Mouse (Mus musculus) heart, embryonic 11.5 days (tissue): ENCODE data around the gene Gm28051. TPM values are rescaled to one million over a fixed set of nuclear protein-coding genes. Genes with fewer than 3 reads are reported as not detected.

ENCODE experiments used
- ATAC-seq: fragments of 200-750 bp; cut with Nextera tagmentation; replicated peaks from 2 replicates; pipeline ENCODE4 v1.8.0; 2017; ENCODE audit warnings: moderate library complexity; ENCODE audit not compliant: insufficient number of reproducible peaks, low FRiP score, low TSS enrichment
- H3K27ac ChIP-seq: fragments of 300-500 bp; sonication (generic); 2 replicates; pipeline ENCODE4 v1.5.1; 2014; ENCODE audit warnings: mild to moderate bottlenecking, low read depth, low read length
- H3K27me3 ChIP-seq: fragments of 300-500 bp; sonication (generic); 2 replicates; pipeline ENCODE4 v1.6.1; 2014; ENCODE audit warnings: mild to moderate bottlenecking, low read length, mixed read lengths; ENCODE audit not compliant: control insufficient read depth, insufficient read depth
- H3K36me3 ChIP-seq: fragments of 300-500 bp; sonication (generic); 2 replicates; pipeline ENCODE4 v1.6.1; 2014; ENCODE audit warnings: mild to moderate bottlenecking, low read length, moderate library complexity, mixed read lengths; ENCODE audit not compliant: control insufficient read depth, insufficient read depth
- H3K4me1 ChIP-seq: fragments of 300-500 bp; sonication (generic); 2 replicates; pipeline ENCODE4 v1.6.1; 2014; ENCODE audit warnings: low read length; ENCODE audit not compliant: control insufficient read depth, insufficient read depth
- H3K4me2 ChIP-seq: fragments of 300-500 bp; sonication (generic); 2 replicates; pipeline ENCODE4 v1.6.1; 2014; ENCODE audit warnings: mild to moderate bottlenecking, moderate library complexity
- H3K4me3 ChIP-seq: fragments of 300-500 bp; sonication (generic); 2 replicates; pipeline ENCODE4 v1.5.1; 2014; ENCODE audit warnings: low read depth, low read length
- H3K9ac ChIP-seq: fragments of 300-500 bp; sonication (generic); 2 replicates; pipeline ENCODE4 v1.6.1; 2014; ENCODE audit warnings: mild to moderate bottlenecking, low read depth, low read length, moderate library complexity
- H3K9me3 ChIP-seq: fragments of 300-500 bp; sonication (generic); replicated peaks from 2 replicates; pipeline ENCODE4 v1.6.1; 2016; ENCODE audit warnings: low read length; ENCODE audit not compliant: control insufficient read depth
- WGBS: fragments of 180-500 bp; shearing (Covaris S2); extraction: QIAGEN DNeasy Blood & Tissue Kit; methylation state at CpG from one replicate; pipeline ENCODE4 v1.1.7; 2014; ENCODE audit not compliant: insufficient replicate concordance; 5-methylcytosine and 5-hydroxymethylcytosine counted together
- polyA plus RNA-seq: library from polyadenylated mRNA; unstranded; fragments of >200 nt; fragmentation: Nextera tagmentation; extraction: Ambion mirVana; gene quantifications from 2 replicates; pipeline ENCODE4 v1.2.1, GENCODE M21; 2014

Gene Gm28051
- polyA plus RNA-seq, 1 experiment from 2014 or later: not detected

DNA sequence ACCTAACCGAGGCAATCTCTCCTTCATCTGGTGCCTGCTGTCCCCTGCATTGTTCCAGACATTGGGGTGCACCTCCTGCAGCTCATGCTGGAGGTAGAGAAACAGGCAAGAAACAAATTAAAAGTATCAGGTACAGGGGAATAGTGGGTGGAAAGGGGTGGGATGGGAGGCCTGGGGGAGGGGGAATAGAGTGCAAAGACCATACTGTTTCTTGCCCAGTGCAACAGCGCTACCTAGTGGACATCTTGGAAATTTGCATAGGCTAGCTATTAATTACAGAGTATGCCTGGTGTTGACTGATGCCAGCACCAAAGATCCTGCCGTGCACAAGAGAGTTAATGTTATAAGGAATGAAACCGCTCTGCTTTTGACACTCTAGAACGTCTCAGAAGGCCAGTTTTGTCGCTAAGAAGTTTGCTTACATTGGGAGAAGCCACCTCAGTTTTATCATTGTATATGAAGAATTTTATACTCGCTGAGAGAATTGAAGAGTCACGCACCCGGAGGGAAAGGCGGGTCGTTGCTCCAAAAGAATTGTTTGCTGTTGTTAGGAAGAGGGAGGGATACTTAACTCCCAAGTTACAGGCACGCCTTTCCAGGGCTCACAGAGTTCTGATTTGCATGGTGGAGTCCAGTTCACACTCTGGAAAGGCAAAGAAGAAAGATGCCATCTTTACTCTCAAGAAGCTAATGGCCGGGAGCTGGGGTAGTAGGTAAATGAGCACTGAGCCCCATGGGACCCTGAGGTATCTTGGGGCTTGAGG lies 37.8 kb downstream of the Gm28051 start:
- H3K4me3 ChIP-seq: no peak overlapping the region
- H3K4me1 ChIP-seq: no peaks in the 10 kb centered on the region
- no peak for ATAC-seq
- no peak overlapping the region for H3K9ac ChIP-seq
- no peak overlapping the region for H3K27ac ChIP-seq
- H3K4me2 ChIP-seq: no peak overlapping the region
- 29% methylated on average over 13 of the region's 13 CpGs for WGBS
- no peaks in the 10 kb centered on the region for H3K27me3 ChIP-seq
- H3K36me3 ChIP-seq: no peaks in the 10 kb centered on the region
- H3K9me3 ChIP-seq: no peaks in the 10 kb centered on the region

DNA sequence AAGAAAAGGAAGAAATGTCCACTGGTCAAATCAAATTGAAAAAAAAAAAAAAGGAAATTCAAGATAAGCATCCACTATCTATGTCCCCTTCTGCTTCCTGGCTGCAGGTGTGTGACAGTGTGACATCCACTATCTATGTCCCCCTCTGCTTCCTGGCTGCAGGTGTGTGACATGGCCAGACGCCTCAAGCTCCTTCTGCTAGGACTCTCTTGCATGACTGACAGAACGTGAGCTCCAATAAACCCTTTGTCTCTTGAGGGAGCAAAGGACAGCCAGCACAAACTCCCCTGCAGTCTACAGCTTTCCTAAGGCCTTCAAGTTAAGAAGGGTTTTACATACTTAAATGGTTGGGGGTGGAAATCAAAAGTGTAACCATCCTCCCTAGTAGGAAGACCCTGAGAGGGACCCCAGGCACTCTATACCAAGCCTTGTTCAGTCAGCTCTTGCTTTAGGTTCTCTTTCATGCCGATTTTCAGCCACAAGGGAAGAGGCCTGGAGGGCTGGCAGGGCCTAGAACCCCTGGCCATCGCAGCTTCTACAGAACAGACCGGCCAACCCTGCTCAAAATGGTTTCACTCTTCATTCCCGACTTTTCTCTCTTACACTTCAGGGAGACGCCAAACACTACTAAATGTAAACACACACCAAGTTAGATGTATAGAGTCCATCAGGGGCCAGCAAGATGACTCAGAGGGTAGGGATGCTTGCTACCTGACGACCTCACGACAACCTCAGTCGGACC lies 42.7 kb downstream of the Gm28051 start:
- Histone ChIP-seq H3K4me3 (no peak overlapping the region), H3K27ac (no peak overlapping the region), H3K4me2 (no peak overlapping the region), H3K9ac (no peak overlapping the region), H3K4me1 (no peaks in the 10 kb centered on the region), H3K36me3 (no peaks in the 10 kb centered on the region), H3K27me3 (no peaks in the 10 kb centered on the region), H3K9me3 (no peaks in the 10 kb centered on the region)
- ATAC-seq: no peak
- whole genome bisulfite sequencing: 78% methylated on average over 10 of the region's 10 CpGs

DNA sequence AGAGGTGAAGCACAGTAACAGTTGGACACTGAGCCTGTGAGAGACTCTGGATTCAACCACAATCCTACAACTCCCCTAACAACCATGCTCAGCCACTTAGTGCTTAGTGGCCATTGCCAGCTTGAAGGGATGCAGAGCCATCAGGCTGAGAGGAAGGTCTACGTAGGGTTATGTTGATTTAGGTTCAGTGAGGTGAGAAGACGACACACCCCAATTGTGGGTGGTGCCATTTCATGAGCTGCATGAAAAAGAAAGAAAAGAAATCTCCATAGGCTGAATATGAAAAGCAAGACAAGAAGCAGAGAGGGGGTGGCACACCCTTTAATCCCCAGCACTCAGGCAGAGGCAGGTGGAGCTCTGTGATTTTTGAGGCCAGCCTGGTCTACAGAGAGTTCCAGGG lies 43.4 kb downstream of the Gm28051 start:
- 67% methylated on average over 2 of the region's 2 CpGs for WGBS
- no peaks in the 10 kb centered on the region for H3K4me1 ChIP-seq
- no peak overlapping the region for H3K4me2 ChIP-seq
- ATAC-seq: no peak
- no peak overlapping the region for H3K27ac ChIP-seq
- H3K9ac ChIP-seq: no peak overlapping the region
- H3K36me3 ChIP-seq: no peaks in the 10 kb centered on the region
- no peaks in the 10 kb centered on the region for H3K9me3 ChIP-seq
- H3K27me3 ChIP-seq: no peaks in the 10 kb centered on the region
- no peak overlapping the region for H3K4me3 ChIP-seq

DNA sequence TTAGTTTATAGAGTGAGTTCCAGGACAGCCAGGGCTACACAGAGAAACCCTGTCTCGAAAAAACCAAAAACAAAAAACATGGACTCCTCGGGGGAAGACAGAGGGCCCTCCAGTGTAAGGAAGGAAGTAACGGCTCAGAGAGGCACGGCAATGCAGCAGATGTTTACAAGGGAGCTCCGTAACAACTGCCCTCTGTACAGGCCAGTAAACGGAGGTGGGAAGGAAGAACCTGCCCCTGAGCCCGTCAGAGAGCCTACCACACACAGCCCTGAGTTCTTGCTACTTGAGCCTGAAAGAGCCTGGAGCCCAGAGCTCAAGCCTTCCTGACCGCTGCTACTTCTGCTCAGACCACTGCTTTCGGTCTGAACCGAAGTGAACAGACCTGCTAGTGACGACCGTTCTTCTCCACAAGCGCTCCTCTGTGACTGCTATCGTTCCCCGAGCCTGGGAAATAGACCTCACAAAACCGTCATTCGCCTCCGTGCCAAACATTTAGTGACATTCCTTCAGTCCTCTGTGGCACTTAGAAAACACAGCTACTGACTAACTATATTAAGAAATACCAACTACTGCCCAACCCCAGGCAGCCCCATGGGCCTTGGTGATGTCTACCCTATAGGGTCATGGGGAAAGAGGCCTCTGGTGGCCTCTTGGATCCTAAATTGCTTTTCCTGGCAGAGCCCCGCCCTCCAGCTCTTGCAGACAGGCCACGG lies 44.3 kb downstream of the Gm28051 start:
- Histone ChIP-seq H3K4me1 (no peaks in the 10 kb centered on the region), H3K9me3 (no peaks in the 10 kb centered on the region), H3K4me3 (no peak overlapping the region), H3K36me3 (no peaks in the 10 kb centered on the region), H3K27me3 (no peaks in the 10 kb centered on the region), H3K9ac (no peak overlapping the region), H3K4me2 (no peak overlapping the region), H3K27ac (no peak overlapping the region)
- no peak for ATAC-seq
- WGBS: 69% methylated on average over 20 of the region's 20 CpGs

DNA sequence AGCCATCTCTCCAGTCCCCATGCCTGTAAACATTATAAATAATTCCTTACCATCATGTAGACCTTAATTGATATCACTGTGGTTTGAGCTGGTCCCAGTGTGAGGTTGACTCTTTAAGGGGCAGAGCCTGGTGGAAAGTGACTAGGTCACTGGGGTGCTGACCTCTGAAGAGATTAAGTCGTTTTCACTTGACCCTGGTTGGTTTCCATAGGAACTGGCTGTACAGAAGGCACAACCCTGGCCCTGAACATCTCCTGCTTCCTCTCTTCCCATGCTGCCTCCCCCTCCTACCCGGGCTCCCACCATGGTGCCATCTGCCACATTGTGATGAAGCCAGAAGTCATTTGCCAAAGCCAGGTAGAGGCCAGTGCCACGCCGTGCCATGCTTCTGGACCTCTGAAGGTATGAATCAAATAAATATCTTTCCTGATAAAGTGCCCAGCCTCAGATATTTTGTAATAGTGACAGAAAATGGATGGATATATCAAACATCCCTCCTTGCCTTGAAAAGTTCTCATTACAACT lies 46.7 kb downstream of the Gm28051 start:
- H3K4me1 ChIP-seq: 0 out of 2 replicates have a peak, but pooled peaks cover 3% of the 10 kb centered on the region
- no peaks in the 10 kb centered on the region for H3K36me3 ChIP-seq
- H3K4me3 ChIP-seq: no peak overlapping the region
- H3K9me3 ChIP-seq: no peaks in the 10 kb centered on the region
- ATAC-seq: no peak
- no peak overlapping the region for H3K9ac ChIP-seq
- H3K27me3 ChIP-seq: 0 out of 2 replicates have a peak, but pooled peaks cover 7% of the 10 kb centered on the region
- H3K27ac ChIP-seq: no peak overlapping the region
- 68% methylated on average over 4 of the region's 4 CpGs for WGBS
- H3K4me2 ChIP-seq: no peak overlapping the region

DNA sequence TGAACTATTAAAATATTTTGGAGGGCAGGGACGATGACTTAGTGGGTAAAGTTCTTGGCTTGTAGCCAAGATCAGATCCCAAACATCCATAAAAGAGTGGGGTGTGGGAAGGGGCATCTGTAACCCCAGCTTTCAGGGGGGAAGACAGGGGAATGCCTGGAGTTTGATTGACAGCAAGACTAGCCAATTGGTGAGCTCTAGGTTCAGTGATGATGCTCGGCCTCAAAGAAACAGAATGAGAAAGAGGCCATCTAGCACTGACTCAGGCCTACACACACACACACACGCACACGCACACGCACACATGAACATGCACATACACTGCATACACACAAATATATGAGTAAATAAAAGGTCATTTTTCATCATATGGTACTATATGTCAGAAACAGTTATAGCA lies 47.7 kb downstream of the Gm28051 start:
- H3K4me3 ChIP-seq: no peak overlapping the region
- peaks cover 7% of the 10 kb centered on the region; the same call in 1 of the 2 replicates for H3K27me3 ChIP-seq
- no peak overlapping the region for H3K4me2 ChIP-seq
- WGBS: 82% methylated on average over 5 of the region's 5 CpGs
- H3K27ac ChIP-seq: no peak overlapping the region
- H3K9me3 ChIP-seq: no peaks in the 10 kb centered on the region
- H3K9ac ChIP-seq: no peak overlapping the region
- no peak for ATAC-seq
- H3K4me1 ChIP-seq: peaks cover 8% of the 10 kb centered on the region; the same call in 1 of the 2 replicates
- no peaks in the 10 kb centered on the region for H3K36me3 ChIP-seq

DNA sequence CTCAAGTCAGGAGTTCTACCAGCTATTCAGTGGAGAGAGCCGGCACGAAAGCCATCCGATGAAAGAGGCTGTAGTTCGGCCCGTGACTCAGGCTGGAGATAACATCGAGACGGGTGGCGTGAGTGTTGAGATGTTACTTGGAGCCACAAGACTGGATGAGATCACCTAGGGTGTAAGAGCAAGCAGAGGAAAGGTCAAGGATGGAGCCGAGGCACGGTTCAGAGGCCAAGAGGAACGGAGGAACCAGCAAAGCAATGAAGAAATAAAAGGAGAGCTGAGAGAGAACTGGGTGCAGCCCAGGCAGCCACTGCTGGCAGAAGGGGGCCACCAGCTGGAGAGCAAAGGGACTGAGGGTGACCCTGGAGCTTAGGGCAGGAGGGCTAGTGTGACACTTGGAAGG lies 49.3 kb downstream of the Gm28051 start:
- WGBS: 35% methylated on average over 11 of the region's 11 CpGs
- H3K36me3 ChIP-seq: no peaks in the 10 kb centered on the region
- no peak for ATAC-seq
- no peaks in the 10 kb centered on the region for H3K9me3 ChIP-seq
- no peak overlapping the region for H3K4me3 ChIP-seq
- no peak overlapping the region for H3K27ac ChIP-seq
- no peak overlapping the region for H3K9ac ChIP-seq
- peaks cover 14% of the 10 kb centered on the region for H3K4me1 ChIP-seq
- peaks cover 14% of the 10 kb centered on the region for H3K27me3 ChIP-seq
- H3K4me2 ChIP-seq: peak overlapping the region; percentile 29

DNA sequence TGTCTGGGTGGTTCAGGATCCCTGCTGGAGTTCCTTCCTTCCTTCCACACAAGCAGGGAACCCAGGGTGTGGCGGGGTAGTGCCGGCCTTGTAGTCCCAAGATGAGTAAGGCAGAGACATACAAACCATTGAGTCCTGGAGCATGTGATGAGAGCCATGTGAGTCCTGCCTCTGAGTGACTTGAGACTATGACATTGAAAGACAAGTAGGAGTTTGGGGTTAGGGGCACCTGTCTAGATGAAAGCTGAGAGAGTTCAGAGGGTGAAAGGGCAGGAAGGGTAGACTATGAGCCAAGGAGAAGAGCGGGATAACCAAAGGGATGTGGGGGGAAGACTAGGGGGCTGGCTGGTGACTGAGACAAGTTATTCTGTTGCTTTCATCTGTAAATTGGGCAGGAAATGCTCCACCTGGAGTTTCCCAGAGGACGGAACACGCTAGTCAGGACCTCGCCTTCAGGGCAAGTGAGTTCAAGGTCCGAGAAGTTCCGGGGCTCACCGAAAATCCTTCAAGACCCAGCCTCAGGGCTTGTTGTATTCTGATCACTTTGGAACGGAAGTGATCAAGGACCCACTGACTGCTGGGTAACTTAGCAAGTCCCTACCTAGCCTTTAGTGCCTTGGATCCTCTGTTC lies 50.6 kb downstream of the Gm28051 start:
- WGBS: 86% methylated on average over 10 of the region's 10 CpGs
- no peak overlapping the region for H3K9ac ChIP-seq
- no peak overlapping the region for H3K4me2 ChIP-seq
- peaks cover 20% of the 10 kb centered on the region for H3K4me1 ChIP-seq
- no peak overlapping the region for H3K27ac ChIP-seq
- H3K36me3 ChIP-seq: no peaks in the 10 kb centered on the region
- ATAC-seq: no peak
- H3K27me3 ChIP-seq: peaks cover 14% of the 10 kb centered on the region
- H3K9me3 ChIP-seq: no peaks in the 10 kb centered on the region
- no peak overlapping the region for H3K4me3 ChIP-seq
